Mouse (Mus musculus) hindbrain, embryonic 13.5 days (tissue): ENCODE measurements around the gene Adamts20. TPM values are rescaled to one million over a fixed set of nuclear protein-coding genes. Genes with fewer than 3 reads are reported as not detected.
"Not testable (repeated sequence)": the region's sequence is repeated elsewhere in the genome, so short reads cannot be mapped to it uniquely, and the experiment has no call there.

Experiments
- ATAC-seq: fragments of 200-750 bp; cut with Nextera tagmentation; 2 replicates; pipeline ENCODE4 v1.8.0; 2017; ENCODE audit warnings: moderate TSS enrichment; ENCODE audit not compliant: low FRiP score
- H3K27ac ChIP-seq: fragments of 300-500 bp; sonication (generic); 2 replicates; pipeline ENCODE4 v1.5.1; 2015; ENCODE audit warnings: inconsistent platforms, mild to moderate bottlenecking, moderate library complexity
- H3K27me3 ChIP-seq: fragments of 300-500 bp; sonication (generic); 2 replicates; pipeline ENCODE4 v1.6.1; 2015; ENCODE audit warnings: mild to moderate bottlenecking, inconsistent platforms
- H3K36me3 ChIP-seq: fragments of 300-500 bp; sonication (generic); 2 replicates; pipeline ENCODE4 v1.6.1; 2015; ENCODE audit warnings: mild to moderate bottlenecking, inconsistent platforms
- H3K4me1 ChIP-seq: fragments of 300-500 bp; sonication (generic); replicated peaks from 2 replicates; pipeline ENCODE4 v1.6.1; 2015; ENCODE audit warnings: inconsistent platforms
- H3K4me2 ChIP-seq: fragments of 300-500 bp; sonication (generic); 2 replicates; pipeline ENCODE4 v1.6.1; 2015; ENCODE audit warnings: inconsistent platforms, mild to moderate bottlenecking, moderate library complexity
- H3K4me3 ChIP-seq: fragments of 300-500 bp; sonication (generic); 2 replicates; pipeline ENCODE4 v1.5.1; 2015; ENCODE audit warnings: mild to moderate bottlenecking, inconsistent platforms
- H3K9ac ChIP-seq: fragments of 300-500 bp; sonication (generic); 2 replicates; pipeline ENCODE4 v1.6.1; 2015; ENCODE audit warnings: mild to moderate bottlenecking, inconsistent platforms
- H3K9me3 ChIP-seq: fragments of 300-500 bp; sonication (generic); 2 replicates; pipeline ENCODE4 v1.6.1; 2016; ENCODE audit warnings: inconsistent platforms
- WGBS: fragments of 180-500 bp; shearing (Covaris S2); methylation state at CpG from one replicate; pipeline ENCODE4 v1.1.7; 2015; 5-methylcytosine and 5-hydroxymethylcytosine counted together
- polyA plus RNA-seq: library from polyadenylated mRNA; unstranded; fragments of >200 nt; fragmentation: Nextera tagmentation; extraction: Ambion mirVana; gene quantifications from 2 replicates; pipeline ENCODE4 v1.2.1, GENCODE M21; 2015

Gene Adamts20
- 2.7 and 3.2 TPM in 2 replicates for polyA plus RNA-seq

DNA sequence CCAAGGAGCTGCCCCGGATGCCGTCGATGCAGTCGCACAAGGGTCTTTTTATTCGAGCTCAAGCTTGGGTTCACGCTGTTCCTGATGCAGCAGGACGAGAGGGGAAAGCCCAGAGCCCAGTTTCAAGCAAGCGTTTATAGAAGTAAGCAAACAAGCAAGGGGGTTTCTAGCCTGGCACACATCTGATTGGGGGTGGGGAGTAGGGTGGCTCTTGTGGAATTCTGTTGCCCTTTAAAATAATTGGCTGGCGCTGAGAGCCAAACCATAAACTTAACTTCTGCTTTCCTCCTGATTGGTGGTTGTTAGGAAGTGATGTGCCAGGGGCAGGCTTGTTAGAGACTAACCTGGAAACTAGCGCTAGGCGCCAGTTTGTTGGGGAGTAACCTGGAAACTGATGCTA is at the start of gene Adamts20:
Gene Adamts20, minus strand, starts transcription at position 101 of the 400 bp plus-strand sequence.
- 80% methylated on average over 11 of the region's 11 CpGs for WGBS
- no peak for ATAC-seq
- Histone ChIP-seq H3K9ac (no peak within 1 kb of the TSS), H3K4me1 (no peaks in the 10 kb centered on the region), H3K9me3 (no peaks in the 10 kb centered on the region), H3K27ac (no peak within 1 kb of the TSS), H3K27me3 (no peaks in the 10 kb centered on the region), H3K4me3 (no peak within 1 kb of the TSS), H3K36me3 (no peaks in the 10 kb centered on the region), H3K4me2 (no peak within 1 kb of the TSS)

DNA sequence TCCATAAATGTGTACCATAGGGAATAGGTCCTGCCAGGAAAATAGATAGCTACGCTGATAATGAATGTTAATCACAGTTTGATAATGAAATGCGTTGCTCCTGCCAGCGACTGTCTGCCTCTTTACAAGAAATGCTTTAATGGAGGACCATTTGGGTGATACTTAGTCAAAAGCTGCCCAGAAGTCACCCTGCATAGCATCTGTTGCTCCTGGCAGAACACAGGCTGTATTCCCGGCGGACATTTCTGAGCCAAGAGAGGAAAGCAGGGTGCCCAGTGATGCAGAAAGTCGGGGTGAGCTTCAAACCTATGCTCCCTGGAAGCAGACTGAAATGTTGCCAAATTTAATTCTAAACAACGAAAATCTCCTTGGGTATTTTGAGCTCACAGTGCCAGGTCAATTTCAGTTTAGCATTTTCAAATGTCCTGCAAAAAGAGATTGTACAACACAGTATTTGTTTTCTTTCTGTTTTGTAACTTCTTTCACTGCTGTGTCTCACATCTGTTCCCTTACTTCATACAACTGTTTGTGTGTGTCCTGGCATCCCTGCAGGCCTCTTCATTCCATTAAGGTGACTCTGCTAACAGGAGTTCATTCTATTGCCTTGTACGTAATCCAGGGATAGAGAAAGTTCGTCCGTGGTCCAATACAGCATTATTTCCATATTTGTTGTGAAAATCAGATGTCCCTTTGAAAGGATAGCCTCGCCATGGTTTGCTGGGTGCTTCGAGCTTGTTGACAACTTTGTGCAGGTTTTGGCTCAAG is 38.4 kb upstream of the Adamts20 start:
- Histone ChIP-seq H3K27me3 (no peaks in the 10 kb centered on the region), H3K9ac (no peak overlapping the region), H3K36me3 (no peaks in the 10 kb centered on the region), H3K27ac (no peak overlapping the region), H3K4me1 (peaks cover 4% of the 10 kb centered on the region), H3K9me3 (no peaks in the 10 kb centered on the region), H3K4me2 (no peak overlapping the region), H3K4me3 (no peak overlapping the region)
- no peak for ATAC-seq
- 60% methylated on average over 12 of the region's 12 CpGs for WGBS

DNA sequence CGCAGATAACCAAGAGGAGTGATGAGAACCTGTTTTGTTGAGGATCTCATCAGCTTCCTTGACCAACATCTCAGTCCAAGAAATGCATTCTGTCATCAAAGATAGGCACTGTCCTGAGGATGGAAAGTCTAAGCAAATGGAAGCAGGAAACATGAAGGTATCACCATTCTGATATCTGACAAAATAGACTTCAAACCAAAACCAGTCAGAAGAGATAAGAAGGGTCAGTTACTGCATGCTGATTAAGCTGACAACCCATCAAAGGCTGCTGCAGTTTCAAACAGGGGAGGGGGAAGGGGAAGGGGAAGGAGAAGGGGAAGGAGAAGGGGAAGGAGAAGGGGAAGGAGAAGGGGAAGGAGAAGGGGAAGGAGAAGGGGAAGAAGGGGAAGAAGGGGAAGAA is 34.0 kb upstream of the Adamts20 start:
- Histone ChIP-seq H3K27me3 (no peaks in the 10 kb centered on the region), H3K4me2 (no peak overlapping the region), H3K9me3 (no peaks in the 10 kb centered on the region), H3K27ac (no peak overlapping the region), H3K4me3 (no peak overlapping the region), H3K4me1 (peaks cover under 1% of the 10 kb centered on the region), H3K9ac (no peak overlapping the region), H3K36me3 (no peaks in the 10 kb centered on the region)
- no peak for ATAC-seq
- 87% methylated on average over 1 of the region's 1 CpGs for WGBS

DNA sequence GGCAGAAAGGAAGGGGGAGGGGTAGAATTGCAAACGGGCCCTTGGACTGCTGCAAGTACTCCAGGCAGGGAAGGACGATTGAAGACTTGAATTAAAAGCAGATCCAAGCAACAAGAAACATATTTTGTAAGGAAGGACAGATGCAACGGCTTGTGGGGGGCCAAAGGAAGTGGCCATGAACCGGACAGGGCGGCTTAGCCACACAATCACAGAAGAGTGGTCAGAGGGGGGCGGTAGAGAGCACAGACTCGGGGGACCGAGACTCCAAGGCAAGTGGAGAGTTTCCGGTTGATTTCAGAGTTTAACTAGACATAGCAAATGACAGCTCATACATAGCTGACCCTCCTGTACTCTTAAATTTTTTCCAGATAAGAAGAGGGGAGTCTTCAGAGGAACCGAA is 30.7 kb upstream of the Adamts20 start:
- no peaks in the 10 kb centered on the region for H3K27me3 ChIP-seq
- H3K4me1 ChIP-seq = peaks cover 5% of the 10 kb centered on the region; the same call in 1 of the 2 replicates
- ATAC-seq = no peak
- H3K4me3 ChIP-seq = no peak overlapping the region
- no peak overlapping the region for H3K4me2 ChIP-seq
- H3K36me3 ChIP-seq = no peaks in the 10 kb centered on the region
- H3K9ac ChIP-seq = no peak overlapping the region
- no peak overlapping the region for H3K27ac ChIP-seq
- H3K9me3 ChIP-seq = no peaks in the 10 kb centered on the region
- 73% methylated on average over 10 of the region's 10 CpGs for WGBS

DNA sequence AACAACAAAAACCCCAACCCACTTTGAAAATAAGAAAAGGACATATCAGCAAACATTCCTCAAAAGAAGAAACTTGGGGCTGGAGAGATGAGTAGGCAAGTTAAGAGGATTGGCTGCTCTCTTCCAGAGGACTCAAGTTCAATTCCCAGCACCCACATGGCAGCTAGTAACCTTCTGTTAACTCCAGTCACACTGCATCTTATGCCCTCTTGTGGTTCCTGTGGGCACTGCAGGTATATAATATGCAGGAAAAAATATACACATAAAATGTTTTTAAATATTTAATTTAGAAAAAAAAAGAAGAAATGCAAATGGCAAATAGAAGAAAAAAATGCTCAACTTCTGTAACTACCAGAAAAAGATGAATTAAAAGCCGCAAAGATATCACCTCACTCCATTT is 29.2 kb upstream of the Adamts20 start:
- H3K36me3 ChIP-seq = no peaks in the 10 kb centered on the region
- no peak for ATAC-seq
- peaks cover 5% of the 10 kb centered on the region; the same call in 1 of the 2 replicates for H3K4me1 ChIP-seq
- H3K4me2 ChIP-seq = no peak overlapping the region
- H3K27ac ChIP-seq = no peak overlapping the region
- WGBS = 95% methylated on average over 1 of the region's 1 CpGs
- H3K4me3 ChIP-seq = no peak overlapping the region
- no peaks in the 10 kb centered on the region for H3K9me3 ChIP-seq
- no peaks in the 10 kb centered on the region for H3K27me3 ChIP-seq
- H3K9ac ChIP-seq = no peak overlapping the region

DNA sequence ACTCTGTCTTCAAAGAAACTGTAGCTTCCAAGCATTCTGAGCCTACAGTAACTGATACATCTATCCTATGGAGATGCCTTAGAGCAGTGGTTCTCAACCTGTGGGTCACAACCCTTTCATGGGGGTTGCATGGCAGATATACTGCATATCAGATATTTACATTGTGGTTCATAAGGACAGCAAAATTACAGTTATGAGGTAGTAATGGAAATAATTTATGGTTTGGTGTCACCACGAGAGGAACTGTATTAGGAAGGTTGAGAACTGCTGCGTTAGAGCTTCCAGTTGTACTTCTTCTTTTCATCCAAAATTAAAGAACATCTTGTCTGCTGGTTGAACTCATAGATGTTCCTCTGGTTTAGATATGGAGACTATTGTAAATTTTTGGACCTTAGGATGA is 24.2 kb upstream of the Adamts20 start:
- Histone ChIP-seq H3K27ac (no peak overlapping the region), H3K4me3 (no peak overlapping the region), H3K4me1 (peaks cover 5% of the 10 kb centered on the region; the same call in 1 of the 2 replicates), H3K4me2 (no peak overlapping the region), H3K36me3 (no peaks in the 10 kb centered on the region), H3K27me3 (no peaks in the 10 kb centered on the region), H3K9ac (no peak overlapping the region), H3K9me3 (no peaks in the 10 kb centered on the region)
- ATAC-seq = no peak
- 95% methylated on average over 2 of the region's 2 CpGs for WGBS

DNA sequence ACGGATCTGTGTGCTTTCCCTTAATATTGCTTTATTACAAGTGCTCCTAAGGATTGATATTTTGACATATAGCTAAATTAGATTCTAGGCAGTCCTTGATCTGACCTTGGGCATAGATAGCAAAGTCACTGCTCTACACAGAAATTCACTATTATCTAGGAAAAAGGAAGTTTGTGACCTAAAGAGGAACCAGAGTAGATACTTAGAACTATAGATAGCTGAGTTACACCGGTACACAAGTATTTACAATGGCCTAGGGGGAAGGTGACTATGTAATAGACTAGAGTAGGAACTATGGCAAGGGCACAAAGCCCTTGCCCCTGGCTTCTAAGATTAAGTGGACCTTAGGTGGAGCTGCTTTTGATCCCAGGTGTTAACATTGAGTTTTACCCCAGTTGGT is 22.8 kb upstream of the Adamts20 start:
- H3K4me1 ChIP-seq, ATAC-seq, H3K4me3 ChIP-seq, H3K9ac ChIP-seq, H3K36me3 ChIP-seq, H3K9me3 ChIP-seq, H3K27ac ChIP-seq, H3K4me2 ChIP-seq, H3K27me3 ChIP-seq: not testable (repeated sequence)
- 95% methylated on average over 2 of the region's 2 CpGs for WGBS

DNA sequence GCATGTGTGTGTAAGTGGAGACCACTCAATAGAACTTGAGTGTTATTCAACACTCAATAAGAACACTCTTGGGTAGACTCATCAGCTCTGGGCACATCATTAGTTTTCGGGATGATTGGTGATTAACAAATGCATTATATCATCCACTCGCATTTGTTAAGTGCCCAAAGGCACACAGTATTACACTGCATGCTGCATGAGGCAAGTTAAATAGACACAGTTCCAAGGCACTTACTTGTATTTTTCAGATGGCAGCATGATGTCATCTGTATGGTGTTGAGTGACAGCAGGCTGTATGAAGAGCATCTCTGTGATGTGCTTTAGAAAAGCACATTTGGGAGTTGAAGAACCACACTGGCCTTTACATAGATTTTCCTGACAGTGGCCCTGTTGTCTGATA is 17.3 kb upstream of the Adamts20 start:
- no peak overlapping the region for H3K4me3 ChIP-seq
- no peak for ATAC-seq
- peaks cover 17% of the 10 kb centered on the region for H3K4me1 ChIP-seq
- no peak overlapping the region for H3K27ac ChIP-seq
- H3K9me3 ChIP-seq = no peaks in the 10 kb centered on the region
- H3K9ac ChIP-seq = no peak overlapping the region
- H3K36me3 ChIP-seq = no peaks in the 10 kb centered on the region
- H3K4me2 ChIP-seq = no peak overlapping the region
- WGBS = 89% methylated on average over 2 of the region's 2 CpGs
- no peaks in the 10 kb centered on the region for H3K27me3 ChIP-seq

DNA sequence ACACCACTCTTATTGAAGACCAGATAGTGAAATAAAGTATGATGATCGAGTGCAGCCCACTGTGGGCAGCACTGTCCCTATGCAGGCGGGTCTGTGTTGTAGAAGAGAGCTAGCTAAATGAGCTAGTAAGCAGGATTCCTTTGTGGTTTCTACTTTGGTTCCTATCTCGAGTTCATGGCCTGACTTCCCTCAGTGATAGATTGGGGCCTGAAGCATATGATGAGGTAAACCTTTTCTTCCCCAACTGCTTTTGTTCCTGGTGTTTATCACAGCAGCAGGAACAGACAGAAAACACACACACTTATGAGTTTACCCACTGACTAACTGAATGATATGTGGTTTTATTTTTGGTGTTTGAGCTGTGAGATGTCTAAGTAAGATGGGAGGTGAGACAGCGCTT is 15.6 kb upstream of the Adamts20 start:
- 97% methylated on average over 4 of the region's 4 CpGs for WGBS
- no peak for ATAC-seq
- Histone ChIP-seq H3K9me3 (no peaks in the 10 kb centered on the region), H3K4me3 (no peak overlapping the region), H3K4me1 (peaks cover 17% of the 10 kb centered on the region), H3K4me2 (no peak overlapping the region), H3K9ac (no peak overlapping the region), H3K27ac (no peak overlapping the region), H3K36me3 (no peaks in the 10 kb centered on the region), H3K27me3 (no peaks in the 10 kb centered on the region)

DNA sequence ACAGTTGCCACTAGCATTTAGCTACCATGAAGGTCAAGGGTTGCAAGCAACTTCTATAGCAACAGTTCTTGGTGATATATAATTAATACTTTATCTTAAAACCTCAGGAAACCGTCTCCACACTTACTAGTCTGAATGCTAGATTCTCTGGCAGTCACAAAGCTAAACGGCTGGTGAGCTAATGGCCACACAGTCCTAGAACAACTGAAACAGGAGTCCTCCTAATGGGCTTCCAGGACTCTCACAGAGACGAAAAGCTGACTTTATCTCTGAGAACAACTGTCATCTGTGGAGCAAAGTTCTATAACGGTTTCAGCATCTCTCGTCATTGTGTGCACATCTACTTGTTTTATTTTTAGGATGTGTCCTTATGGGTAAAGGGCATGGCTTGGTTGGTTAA is 15.0 kb upstream of the Adamts20 start:
- H3K4me2 ChIP-seq = no peak overlapping the region
- H3K4me1 ChIP-seq = peaks cover 17% of the 10 kb centered on the region
- H3K36me3 ChIP-seq = no peaks in the 10 kb centered on the region
- H3K9ac ChIP-seq = no peak overlapping the region
- 90% methylated on average over 5 of the region's 5 CpGs for WGBS
- H3K27me3 ChIP-seq = no peaks in the 10 kb centered on the region
- no peak overlapping the region; the same call in 1 of the 2 replicates for H3K27ac ChIP-seq
- H3K9me3 ChIP-seq = no peaks in the 10 kb centered on the region
- no peak for ATAC-seq
- no peak overlapping the region for H3K4me3 ChIP-seq

DNA sequence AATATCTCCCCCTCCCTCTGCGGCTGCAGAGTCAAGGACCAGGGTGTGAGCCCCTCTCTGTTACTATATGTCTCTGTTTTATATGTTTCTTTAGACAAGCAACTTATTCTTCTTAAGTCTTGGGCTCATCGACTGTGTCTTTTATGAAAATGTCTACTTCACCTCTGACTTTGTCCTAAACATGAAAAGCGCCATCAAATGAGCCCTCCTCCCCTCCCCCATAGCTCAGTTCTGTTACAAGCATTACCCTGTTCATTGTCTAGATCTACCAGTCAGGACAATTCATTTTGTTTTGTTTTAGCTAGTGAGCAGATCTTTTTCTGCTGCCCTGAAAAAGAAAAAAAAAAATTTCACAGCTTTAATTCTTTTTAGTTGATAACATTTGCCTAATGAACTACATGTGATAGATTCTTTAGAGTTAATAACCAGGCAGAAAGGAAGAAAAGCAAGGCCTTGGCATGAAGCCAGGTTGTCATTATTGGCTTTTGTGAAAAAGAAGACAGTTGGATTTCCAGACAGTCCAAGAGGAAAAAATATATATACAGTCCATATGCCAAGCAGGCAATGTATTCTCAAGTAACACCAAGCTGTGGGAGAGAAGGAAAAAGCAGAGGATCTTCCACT is 14.4 kb upstream of the Adamts20 start:
- H3K4me2 ChIP-seq = no peak overlapping the region

DNA sequence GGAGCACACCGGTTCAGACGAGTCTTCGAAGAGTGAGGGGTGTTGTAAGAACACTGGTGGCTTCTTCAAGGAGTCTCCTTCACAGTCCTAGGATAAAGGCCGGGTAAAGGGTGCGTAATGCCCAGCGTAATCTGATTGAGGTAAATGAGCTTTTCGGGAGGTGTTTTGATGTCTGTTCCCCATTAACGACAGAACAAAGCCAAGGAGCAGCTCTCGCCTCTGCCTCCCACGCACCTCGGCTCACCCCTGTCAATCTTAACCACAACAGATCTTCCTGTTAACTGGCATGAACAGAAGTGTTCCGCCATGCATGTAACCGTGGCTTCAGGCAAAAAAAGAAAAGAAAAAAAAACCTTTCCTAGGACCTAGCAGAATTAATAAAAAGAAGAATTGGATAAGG is 13.5 kb upstream of the Adamts20 start:
- Histone ChIP-seq H3K27me3 (no peaks in the 10 kb centered on the region), H3K4me2 (0 out of 2 replicates have a peak overlapping the region, but pooled peaks have one; percentile 17), H3K4me3 (no peak overlapping the region), H3K4me1 (peaks cover 17% of the 10 kb centered on the region), H3K9me3 (no peaks in the 10 kb centered on the region), H3K36me3 (no peaks in the 10 kb centered on the region), H3K27ac (no peak overlapping the region), H3K9ac (no peak overlapping the region)
- ATAC-seq = no peak
- WGBS = 34% methylated on average over 13 of the region's 13 CpGs

More for the DNA sequence above, 14.4 kb upstream of the Adamts20 start:
- WGBS = 61% methylated on average over 3 of the region's 3 CpGs
- no peaks in the 10 kb centered on the region for H3K36me3 ChIP-seq
- H3K4me1 ChIP-seq = peaks cover 17% of the 10 kb centered on the region
- no peak for ATAC-seq
- H3K9me3 ChIP-seq = no peaks in the 10 kb centered on the region
- no peaks in the 10 kb centered on the region for H3K27me3 ChIP-seq
- no peak overlapping the region for H3K9ac ChIP-seq
- H3K27ac ChIP-seq = no peak overlapping the region; the same call in 1 of the 2 replicates
- no peak overlapping the region for H3K4me3 ChIP-seq

DNA sequence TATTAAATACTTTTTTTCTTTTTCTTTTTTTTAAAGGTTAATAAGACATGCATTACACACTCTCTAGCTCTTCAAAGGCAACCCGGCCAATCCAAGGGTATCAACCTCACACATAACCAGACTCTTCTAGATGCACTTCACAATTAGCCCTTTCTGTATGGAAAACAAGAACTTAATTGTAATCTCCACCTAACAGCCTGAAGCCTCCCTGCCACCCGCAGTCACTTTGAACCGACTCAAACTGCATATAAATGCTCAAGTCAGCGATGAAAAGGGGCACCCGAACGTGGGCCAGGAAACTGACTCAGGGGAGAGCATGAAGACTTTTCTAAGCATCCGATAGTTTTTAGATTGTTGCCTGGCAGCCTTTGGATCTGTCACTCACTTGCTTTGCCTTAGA is 12.1 kb upstream of the Adamts20 start:
- H3K9me3 ChIP-seq = no peaks in the 10 kb centered on the region
- no peak for ATAC-seq
- no peak overlapping the region for H3K9ac ChIP-seq
- no peaks in the 10 kb centered on the region for H3K36me3 ChIP-seq
- WGBS = 17% methylated on average over 7 of the region's 7 CpGs
- peaks cover 17% of the 10 kb centered on the region for H3K4me1 ChIP-seq
- no peak overlapping the region for H3K27ac ChIP-seq
- H3K4me2 ChIP-seq = no peak overlapping the region
- no peak overlapping the region for H3K4me3 ChIP-seq
- H3K27me3 ChIP-seq = no peaks in the 10 kb centered on the region
